Mouse (Mus musculus): ENCODE measurements around the gene Cd300ld. TPM values are rescaled to one million over a fixed set of nuclear protein-coding genes. Genes with fewer than 3 reads are reported as not detected.
"Not testable (repeated sequence)": the region's sequence is repeated elsewhere in the genome, so short reads cannot be mapped to it uniquely, and the experiment has no call there.

The Cd300ld gene
- total RNA-seq (2021): under 1 TPM in 1 of 2 experiments, not detected in 1; 0.12 TPM
- long read RNA-seq, experiment 1: 0 reads
- long read RNA-seq, experiment 2: 0 reads

GRCm38 (mm10) chr11:114989793-114990192 is at the start of gene Cd300ld:
Gene Cd300ld (minus strand): TSS chr11:114989922.
- DNase-seq (ENCODE audit: low spot score in 2 of 2): no peak

- not testable (repeated sequence) for DNase-seq (ENCODE audit: low spot score in 2 of 2)
Observed at GRCm38 (mm10) chr11:115037669-115038068, 47.9 kb upstream of the Cd300ld start, which contains the start of gene Cd300ld5. Gene Cd300ld5 (minus strand): TSS chr11:115037769.

DNA sequence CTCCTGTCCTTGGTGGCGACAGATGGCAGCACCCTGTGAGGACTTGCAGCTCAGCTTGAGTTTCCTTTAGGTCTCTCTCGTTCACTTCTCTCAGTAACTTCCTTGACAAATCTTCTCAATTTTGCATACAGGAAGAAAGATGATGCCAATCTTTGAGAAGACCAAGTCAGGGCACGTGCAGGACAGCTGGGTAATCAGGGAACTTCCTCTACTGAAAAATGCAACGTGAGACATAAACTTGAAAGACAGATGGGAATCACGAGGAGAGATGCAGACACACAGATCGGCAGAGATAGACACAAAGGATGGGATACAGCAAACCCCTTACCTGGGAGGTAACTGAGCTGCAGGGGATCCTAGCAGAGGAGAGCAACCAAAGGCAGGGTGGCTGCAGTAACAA is 37.2 kb upstream of the Cd300ld start, which contains the start of gene Cd300ld4:
Gene Cd300ld4, minus strand, starts transcription at position 101 of the 400 bp plus-strand sequence.
- not testable (repeated sequence) for DNase-seq (ENCODE audit: low spot score in 2 of 2)

- DNase-seq (ENCODE audit: low spot score in 2 of 2): not testable (repeated sequence)
Observed at GRCm38 (mm10) chr11:115016093-115016492, 26.4 kb upstream of the Cd300ld start, which contains the start of gene Cd300ld2. Gene Cd300ld2 (minus strand): TSS chr11:115016193.

DNA sequence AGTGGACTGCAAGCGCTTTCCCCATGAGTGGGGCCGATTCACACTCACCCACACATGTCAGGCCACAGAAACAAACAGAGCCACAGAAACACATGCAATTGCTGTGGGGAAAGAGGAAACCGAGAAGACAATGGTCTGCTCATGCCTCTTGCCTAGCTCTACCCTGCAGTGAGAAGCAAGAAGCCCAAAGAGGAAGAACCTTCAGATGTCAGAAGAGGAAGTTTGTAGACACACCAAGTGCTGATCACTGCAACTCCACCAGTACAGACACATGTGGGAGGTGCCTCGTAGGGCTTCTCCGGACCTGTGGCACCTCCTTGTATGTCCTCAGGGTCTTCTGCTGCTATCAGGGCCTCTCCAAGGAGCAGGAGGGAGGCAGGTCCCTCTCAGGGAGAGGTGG is 14.3 kb upstream of the Cd300ld start:
- DNase-seq (ENCODE audit: low spot score in 2 of 2): no peak

GRCm38 (mm10) chr11:115001474-115002040 is 11.8 kb upstream of the Cd300ld start, which contains the start of gene Cd300c2:
Gene Cd300c2 (minus strand): TSS chr11:115001880.
- peak in 1 of 2 experiments; percentile 6 for DNase-seq (ENCODE audit: low spot score in 2 of 2)

DNA sequence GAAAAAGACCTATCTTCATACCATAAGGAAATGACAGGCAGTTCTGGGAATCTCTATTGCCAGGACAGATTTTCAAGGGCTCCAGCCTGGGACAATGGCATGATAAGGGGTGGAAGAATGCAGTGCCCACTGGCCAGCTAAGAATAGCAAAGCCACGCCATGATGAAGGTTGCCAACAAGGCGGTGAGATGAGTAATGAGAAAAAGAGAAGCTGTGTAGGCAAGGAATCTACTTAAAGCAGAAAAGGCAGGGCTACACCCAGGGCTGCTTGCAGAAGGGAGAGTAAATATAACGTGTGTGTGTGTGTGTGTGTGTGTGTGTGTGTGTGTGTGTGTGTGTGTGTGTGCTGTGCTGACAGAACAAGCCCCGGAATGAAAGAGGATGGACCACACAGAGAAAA is 7.9 kb downstream of the Cd300ld start:
- DNase-seq (ENCODE audit: low spot score in 2 of 2): no peak

GRCm38 (mm10) chr11:114972726-114973125 is 17.0 kb downstream of the Cd300ld start:
- no peak for DNase-seq (ENCODE audit: low spot score in 2 of 2)

- DNase-seq (ENCODE audit: low spot score in 2 of 2): peak in 1 of 2 experiments; percentile 24
Observed at GRCm38 (mm10) chr11:114968752-114969207, 20.9 kb downstream of the Cd300ld start, which contains the start of gene Cd300c. Gene Cd300c (minus strand): TSS chr11:114969157.

DNA sequence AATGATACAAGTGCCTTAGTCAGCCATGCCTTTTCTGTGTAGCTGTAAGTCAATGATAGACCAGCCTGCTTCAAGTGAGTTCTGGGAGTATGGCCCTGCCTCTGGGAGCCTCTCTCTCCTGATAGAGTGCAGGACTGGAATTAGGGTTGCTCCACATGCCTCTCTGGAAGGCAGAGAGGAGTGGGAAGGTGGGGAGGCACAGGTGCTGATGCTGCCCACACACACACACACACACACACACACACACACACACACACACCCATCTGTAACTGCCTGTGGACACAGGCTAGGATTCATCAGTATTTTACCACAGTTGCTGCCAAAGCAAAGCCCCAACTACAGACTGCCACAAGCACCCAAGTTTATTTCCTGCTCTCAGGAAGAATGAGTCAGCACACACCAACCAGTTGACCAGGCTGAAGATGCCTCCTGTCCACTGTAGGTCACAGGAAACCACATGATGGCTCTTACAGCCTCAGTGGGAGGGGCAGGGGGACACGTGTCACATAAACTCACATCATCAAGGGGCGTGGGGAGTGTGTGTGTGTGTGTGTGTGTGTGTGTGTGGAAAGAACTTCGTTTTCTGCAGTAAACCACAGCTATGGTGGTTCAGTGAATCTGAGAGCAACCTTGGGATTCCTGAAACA is 24.4 kb downstream of the Cd300ld start:
- DNase-seq (ENCODE audit: low spot score in 2 of 2): no peak

DNA sequence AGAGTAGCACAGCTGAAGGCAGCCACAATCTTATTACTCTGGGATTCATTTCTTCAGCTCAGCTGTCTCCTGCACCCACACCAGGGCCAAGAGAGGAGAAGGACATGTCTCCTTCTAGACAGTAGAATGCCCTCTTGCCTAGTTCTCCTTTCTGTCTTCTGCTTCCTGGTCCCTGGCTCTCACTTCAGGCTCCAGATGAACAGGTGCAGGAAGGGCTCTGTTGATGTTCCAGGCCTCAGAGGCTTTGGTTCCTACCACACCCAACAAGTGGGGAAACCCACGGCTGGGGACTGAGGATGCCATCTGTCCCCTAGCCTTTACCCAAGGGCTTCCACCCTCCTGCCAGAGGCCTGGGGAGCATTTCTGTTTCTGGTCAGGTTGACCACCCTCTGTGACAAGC is 29.4 kb downstream of the Cd300ld start:
- DNase-seq (ENCODE audit: low spot score in 2 of 2): no peak

DNA sequence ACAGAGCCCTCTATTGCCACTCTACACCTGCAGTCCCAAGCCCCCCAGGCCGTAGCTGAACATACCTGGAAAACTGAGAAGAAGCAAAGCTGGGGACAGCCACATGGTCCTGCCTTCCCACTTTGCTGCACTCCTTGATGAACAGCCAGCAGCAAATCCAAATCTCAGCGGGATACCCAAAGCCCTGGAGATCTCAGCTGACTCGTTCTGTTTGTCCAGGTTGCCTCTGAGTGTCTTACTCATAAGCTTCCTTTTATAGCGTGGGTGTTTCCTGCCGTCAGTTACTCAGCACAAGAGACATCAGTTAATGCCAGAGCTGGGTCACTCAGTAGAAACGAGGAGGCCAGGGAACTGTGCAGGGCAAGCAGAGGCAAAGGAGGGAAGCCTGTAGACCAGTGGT is 55.6 kb downstream of the Cd300ld start, which contains the start of gene Cd300lb:
Gene Cd300lb, minus strand, starts transcription at position 243 of the 400 bp plus-strand sequence.
- DNase-seq (ENCODE audit: low spot score in 2 of 2): no peak

- DNase-seq (ENCODE audit: low spot score in 2 of 2): no peak
Observed at GRCm38 (mm10) chr11:114933591-114933990, 56.1 kb downstream of the Cd300ld start.

Other genes with a start within 250 kb of the Cd300ld start
- gene Kif19a, start 224.5 kb downstream of the Cd300ld start, total RNA-seq (2021): 10 to 100 TPM; 15.4 to 18.9 TPM
- 10 to 100 TPM; 31.5 to 34.9 TPM for gene Btbd17, start 194.0 kb downstream of the Cd300ld start, total RNA-seq (2021)
- not detected for gene Gpr142, start 191.0 kb downstream of the Cd300ld start, total RNA-seq (2021)
- 1 to 10 TPM; 4.7 to 6.0 TPM for gene Gprc5c, start 138.8 kb downstream of the Cd300ld start, total RNA-seq (2021)
- gene Cd300a, start 99.9 kb downstream of the Cd300ld start, total RNA-seq (2021): 1 to 10 TPM in 1 of 2 experiments, under 1 TPM in 1; 0.19 to 1.1 TPM
- under 1 TPM in 1 of 2 experiments, not detected in 1; 0.12 TPM for gene Cd300lb, start 55.5 kb downstream of the Cd300ld start, total RNA-seq (2021)
- not detected for gene Cd300c, start 20.8 kb downstream of the Cd300ld start, total RNA-seq (2021)
- 1 to 10 TPM; 4.4 to 5.2 TPM for gene Cd300c2, start 12.0 kb upstream of the Cd300ld start, total RNA-seq (2021)
- gene Cd300ld2, start 26.3 kb upstream of the Cd300ld start, total RNA-seq (2021): not detected
- not detected for gene Cd300ld4, start 37.1 kb upstream of the Cd300ld start, total RNA-seq (2021)
- 1 to 10 TPM; 2.3 to 2.8 TPM for gene Cd300ld5, start 47.8 kb upstream of the Cd300ld start, total RNA-seq (2021)
- gene Cd300ld3, start 58.5 kb upstream of the Cd300ld start, total RNA-seq (2021): not detected
- not detected for gene Cd300e, start 72.3 kb upstream of the Cd300ld start, total RNA-seq (2021)
- 1 to 10 TPM; 1.6 to 5.1 TPM for gene Rab37, start 101.5 kb upstream of the Cd300ld start, total RNA-seq (2021)
- under 1 TPM; 0.35 to 0.76 TPM for gene Cd300lf, start 144.1 kb upstream of the Cd300ld start, total RNA-seq (2021)
- 10 to 100 TPM; 79.3 to 82.2 TPM for gene Slc9a3r1, start 173.4 kb upstream of the Cd300ld start, total RNA-seq (2021)
- 10 to 100 TPM; 15.0 to 21.2 TPM for gene Tmem104, start 197.6 kb upstream of the Cd300ld start, total RNA-seq (2021)
- gene Nat9, start 197.9 kb upstream of the Cd300ld start, total RNA-seq (2021): 10 to 100 TPM; 19.3 to 19.9 TPM